Mouse (Mus musculus): Measurements from ENCODE around the gene Tpcn1.

Gene Tpcn1

GRCm38 (mm10) chr5:120588569-120589094 is at the start of gene Tpcn1, which contains the start of gene Iqcd:
Tpcn1 (minus strand) TSS chr5:120588673.
Iqcd (plus strand) TSS chr5:120589016.
- peak; percentile 99 for DNase-seq (ENCODE audit: low spot score in 2 of 2)

GRCm38 (mm10) chr5:120635633-120636032 is 47.2 kb upstream of the Tpcn1 start:
- no peak for DNase-seq (ENCODE audit: low spot score in 2 of 2)

DNA sequence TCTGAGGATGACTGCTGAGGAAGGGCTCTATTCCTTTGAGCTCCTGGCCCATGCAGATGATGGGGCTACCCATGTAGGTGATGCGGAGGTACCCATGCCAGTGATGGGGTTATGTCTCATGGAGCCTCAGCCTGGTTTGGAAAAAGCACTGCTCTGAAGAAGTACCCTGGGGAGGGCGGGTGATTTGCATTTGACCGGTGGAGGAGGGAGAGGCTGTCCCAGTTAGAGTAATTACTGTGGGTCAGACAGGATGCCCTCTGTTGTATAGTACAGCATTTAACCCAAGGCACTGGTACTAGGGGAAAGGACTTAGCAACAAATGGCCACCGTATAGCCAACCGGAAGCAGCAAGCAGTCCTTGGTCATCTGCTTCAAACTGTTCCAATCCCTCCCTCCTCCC is 46.4 kb upstream of the Tpcn1 start:
- no peak for DNase-seq (ENCODE audit: low spot score in 2 of 2)

DNA sequence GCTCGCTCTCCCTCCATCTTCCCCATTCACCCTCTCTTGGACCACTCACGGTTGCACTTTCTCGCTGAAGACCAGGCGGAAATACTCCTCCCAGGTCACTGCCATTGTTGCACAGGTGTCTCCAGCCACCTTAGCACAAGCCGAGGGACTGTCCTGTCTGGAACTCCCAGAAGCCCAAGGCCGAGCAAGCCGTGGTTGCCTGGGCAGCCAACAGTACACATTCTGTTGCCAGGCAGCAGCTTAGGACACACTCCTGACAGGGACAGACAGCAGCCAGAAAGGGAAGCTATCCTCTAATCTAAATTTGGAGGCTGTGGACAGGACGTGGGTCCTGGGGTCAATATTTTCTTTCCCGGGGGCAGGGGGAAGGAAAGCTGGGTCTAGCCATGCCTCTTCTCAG is 45.7 kb upstream of the Tpcn1 start, which contains the start of gene Cfap73:
Gene Cfap73, minus strand, starts transcription at position 105 of the 400 bp plus-strand sequence.
- no peak for DNase-seq (ENCODE audit: low spot score in 2 of 2)

DNA sequence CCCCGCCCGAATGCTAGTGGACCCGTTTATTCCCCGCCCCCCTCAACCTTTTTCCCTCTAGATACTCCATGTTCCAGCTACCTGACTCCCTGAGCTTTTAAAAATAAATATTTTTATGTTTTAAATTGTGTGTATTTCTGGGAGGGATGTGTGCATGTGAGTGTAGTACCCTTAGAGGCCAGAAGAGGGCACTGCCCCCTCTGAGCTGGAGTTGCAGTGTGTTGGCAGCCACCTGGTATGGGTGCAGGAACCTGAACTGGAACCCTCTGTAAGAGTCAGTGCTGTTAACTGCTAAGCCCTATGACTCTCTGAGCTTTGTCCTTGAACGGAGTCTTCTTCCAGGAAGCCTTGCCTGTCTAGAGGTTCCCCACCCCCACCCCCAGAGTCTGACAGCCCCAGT is 43.4 kb upstream of the Tpcn1 start:
- no peak for DNase-seq (ENCODE audit: low spot score in 2 of 2)

- no peak for DNase-seq (ENCODE audit: low spot score in 2 of 2)
Observed at GRCm38 (mm10) chr5:120631128-120631527, 42.7 kb upstream of the Tpcn1 start.

GRCm38 (mm10) chr5:120628624-120629023 is 40.2 kb upstream of the Tpcn1 start:
- no peak for DNase-seq (ENCODE audit: low spot score in 2 of 2)

DNA sequence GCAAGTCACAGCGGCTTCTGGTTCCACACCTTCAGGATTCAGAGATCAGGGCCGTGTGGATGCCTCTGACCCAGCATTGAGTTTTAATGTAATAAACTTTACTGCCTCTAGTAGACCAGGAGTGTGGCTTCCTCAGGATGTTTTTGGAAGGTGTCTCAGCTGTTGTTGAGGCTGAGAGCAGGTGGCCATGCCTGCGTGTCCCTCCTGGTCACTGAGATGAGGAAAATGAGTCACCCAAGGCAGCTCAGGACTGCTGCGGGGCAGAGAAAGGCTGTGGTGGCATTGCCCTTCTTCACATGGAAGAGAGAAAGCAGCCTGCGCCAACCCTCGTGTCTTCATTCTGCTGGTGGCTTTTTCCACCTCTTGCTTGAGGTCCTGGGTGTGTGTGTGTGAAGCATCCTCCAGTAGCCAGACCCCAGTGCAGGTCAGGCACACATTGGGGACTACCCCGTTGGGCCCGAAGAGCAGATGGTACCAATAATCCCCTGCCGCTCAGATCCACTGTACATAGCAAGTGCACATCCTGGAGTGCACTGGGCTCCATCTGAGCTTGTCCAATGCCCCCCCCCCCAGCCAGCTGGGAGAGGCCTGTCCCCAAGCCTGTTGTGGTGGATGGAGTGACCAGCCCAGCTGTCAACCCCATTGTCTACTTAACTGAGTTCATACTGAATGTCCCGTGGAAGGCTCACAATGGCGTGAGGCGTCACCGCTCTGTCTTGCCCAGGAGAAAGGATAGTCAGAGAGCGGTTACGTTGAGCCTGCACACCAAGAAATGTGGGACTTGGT is 39.2 kb upstream of the Tpcn1 start:
- DNase-seq (ENCODE audit: low spot score in 2 of 2) = no peak

DNA sequence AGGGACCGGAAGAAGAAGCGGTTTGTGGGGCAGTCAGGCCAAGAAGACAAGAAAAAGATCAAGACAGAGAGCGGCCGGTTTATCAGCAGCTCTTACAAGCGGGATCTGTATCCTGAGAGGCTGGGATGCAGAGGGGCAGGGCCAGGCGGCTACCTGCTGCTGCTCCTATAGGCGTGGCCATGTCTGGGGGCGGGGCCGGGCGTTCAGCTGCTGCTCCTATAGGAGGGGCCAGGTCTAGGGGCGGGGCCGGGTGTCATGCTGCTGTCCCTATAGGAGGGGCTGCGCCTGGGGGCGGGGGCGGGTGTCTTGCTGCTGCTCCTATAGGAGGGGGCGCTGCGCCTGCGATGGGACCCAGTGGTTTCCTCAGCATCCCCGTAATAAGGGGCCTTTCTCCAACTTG is 37.9 kb upstream of the Tpcn1 start:
- DNase-seq (ENCODE audit: low spot score in 2 of 2) = no peak

DNA sequence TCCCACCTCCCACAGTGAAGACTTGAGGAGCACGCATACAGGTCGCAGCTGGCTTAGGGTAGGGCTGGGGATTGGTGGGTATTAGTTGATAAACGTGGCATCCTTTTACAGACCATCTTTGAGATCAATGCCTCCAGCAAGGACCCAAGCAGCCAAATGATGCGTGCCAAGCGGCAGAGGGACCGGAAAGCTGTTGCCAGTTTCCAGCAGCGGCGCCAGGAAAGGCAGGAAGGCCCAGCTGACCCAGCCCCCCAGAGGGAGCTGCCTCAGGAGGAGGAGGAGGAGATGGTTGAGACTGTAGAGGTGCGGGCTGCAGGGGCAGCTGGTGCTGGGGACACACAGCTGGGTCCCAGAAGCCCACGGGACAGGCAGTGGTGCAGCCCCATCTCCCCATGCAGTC is 36.0 kb upstream of the Tpcn1 start:
- no peak for DNase-seq (ENCODE audit: low spot score in 2 of 2)

GRCm38 (mm10) chr5:120622198-120622851 is 33.9 kb upstream of the Tpcn1 start:
- DNase-seq (ENCODE audit: low spot score in 2 of 2) = no peak

- no peak for DNase-seq (ENCODE audit: low spot score in 2 of 2)
Observed at GRCm38 (mm10) chr5:120621846-120622197, 33.3 kb upstream of the Tpcn1 start.

DNA sequence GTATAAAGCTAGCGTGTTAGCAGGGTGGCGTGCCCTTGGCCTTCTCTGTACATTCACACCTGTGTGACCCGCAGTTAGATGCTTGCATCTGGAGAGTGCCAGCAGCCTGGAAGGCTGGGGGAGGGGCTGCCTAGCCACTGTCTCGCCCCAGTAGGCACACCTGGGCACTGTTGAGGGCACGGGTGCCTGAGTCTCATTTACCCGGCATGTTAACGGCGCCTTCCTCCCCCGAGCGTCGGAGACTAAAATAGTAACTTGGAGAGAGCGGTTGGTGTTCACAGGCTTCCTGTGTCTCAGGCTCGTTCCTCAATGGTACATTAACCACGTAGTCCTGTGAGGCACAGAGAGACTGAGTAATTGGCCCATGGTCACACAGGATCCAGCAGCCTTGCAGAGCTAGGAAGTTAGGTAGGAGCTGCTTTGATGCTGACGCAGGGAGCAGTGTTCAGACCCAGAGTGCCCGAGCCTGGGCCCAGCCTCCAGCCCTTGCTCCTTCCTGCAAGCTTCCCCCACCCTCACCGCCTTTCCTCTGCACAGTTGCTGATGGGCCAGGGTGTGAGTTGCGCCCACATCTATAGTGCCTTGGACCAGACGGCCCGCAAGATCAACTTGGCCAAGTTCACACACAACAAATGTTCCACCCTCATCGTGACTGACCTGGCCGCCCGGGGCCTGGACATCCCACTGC is 32.7 kb upstream of the Tpcn1 start:
- DNase-seq (ENCODE audit: low spot score in 2 of 2) = no peak

DNA sequence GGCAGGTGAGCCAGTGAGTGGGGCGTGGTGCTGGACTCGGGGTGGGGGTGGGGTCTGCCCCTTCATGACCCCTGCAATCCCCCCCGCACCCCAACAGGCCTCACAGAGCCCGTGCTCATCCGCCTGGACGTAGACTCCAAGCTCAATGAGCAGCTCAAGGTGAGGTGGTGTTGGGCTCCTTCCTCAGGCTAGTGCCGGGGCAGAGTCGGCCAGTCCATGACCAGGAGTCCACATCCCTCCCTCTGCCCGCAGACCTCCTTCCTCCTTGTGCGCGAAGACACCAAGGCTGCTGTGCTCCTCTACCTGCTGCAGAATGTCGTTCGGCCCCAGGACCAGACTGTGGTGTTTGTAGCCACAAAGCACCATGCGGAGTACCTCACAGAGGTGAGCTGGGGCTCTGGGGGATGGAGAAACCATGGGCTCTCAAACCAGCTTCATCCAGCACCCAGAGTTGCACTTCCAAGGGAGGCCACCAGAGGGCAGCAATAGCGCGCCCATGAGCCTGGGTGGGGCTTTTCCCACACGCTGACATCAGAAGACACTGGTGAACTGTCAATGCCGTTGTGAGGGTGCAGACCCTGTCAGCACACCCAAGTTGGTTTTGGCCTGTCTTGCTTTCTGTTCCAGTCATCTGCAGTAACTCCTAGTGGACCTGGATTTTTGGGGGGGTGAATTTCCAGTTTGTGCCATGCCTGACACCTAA is 32.1 kb upstream of the Tpcn1 start:
- peak; percentile 68 to 85 for DNase-seq (ENCODE audit: low spot score in 2 of 2)

- no peak for DNase-seq (ENCODE audit: low spot score in 2 of 2)
Observed at GRCm38 (mm10) chr5:120619201-120619600, 30.7 kb upstream of the Tpcn1 start.

DNA sequence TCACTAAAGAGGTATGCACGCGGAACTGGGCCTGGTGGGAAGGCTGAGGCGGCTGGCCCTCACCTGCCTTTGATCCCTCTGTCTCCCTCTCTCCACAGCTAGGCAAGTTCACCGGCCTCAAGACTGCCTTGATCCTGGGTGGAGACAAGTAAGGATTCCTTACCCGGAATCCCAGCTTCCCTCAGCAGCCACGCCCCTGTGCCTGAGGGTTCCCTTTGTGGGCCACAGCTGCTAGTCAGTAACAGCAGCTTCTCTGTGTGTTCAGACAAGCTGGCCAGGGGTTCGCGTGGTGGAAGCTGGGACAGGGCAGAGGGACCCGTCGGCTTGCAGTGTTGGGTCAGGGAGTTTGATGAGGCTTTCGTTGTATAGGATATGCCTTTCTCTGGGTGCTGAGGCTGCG is 30.3 kb upstream of the Tpcn1 start:
- DNase-seq (ENCODE audit: low spot score in 2 of 2) = no peak

DNA sequence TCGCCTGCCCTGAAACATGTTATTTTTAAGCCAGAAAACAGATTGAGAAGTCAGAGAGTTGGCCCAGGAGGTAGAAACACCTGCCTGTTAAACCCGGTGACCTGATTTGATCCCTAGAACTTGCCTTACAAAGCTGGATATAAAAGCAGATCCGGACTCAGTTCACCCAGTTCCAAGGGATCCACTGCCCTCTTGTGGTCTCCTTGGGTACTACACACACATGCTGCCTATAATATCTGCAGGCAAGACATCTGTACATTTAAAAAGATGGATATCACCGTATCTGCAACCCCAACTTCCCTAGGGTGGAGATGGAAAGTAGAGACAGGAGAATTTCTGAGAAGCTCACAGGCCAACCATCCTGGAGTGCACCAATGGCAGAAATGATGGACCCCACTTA is 27.4 kb upstream of the Tpcn1 start:
- no peak for DNase-seq (ENCODE audit: low spot score in 2 of 2)

- DNase-seq (ENCODE audit: low spot score in 2 of 2) = peak; percentile 100
Observed at GRCm38 (mm10) chr5:120612822-120613604, 24.5 kb upstream of the Tpcn1 start.

DNA sequence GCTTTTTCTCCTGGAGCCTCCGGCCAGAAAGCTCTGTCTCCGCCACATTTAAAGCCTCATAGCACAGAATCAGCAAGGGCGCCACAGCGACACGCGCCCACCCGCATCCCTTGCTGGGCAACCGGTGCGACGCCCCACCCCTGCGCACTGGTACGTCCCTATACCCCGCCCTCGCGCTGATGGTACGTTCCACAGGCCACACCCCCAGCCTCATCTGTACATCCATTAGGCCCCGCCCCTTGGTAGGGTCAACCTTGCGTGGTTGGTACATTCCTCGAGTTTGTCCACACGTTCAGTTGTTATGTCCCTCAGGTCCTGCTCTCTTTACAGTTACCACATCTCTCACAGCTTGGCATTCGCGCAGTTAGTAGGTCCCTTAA is 24.0 kb upstream of the Tpcn1 start, which contains the start of the genes Rita1 and Ddx54:
Gene Rita1, minus strand, starts transcription at position 148 of the 380 bp plus-strand sequence.
Gene Ddx54, plus strand, starts transcription at position 298 of the 380 bp plus-strand sequence.
- peak; percentile 94 to 96 for DNase-seq (ENCODE audit: low spot score in 2 of 2)

DNA sequence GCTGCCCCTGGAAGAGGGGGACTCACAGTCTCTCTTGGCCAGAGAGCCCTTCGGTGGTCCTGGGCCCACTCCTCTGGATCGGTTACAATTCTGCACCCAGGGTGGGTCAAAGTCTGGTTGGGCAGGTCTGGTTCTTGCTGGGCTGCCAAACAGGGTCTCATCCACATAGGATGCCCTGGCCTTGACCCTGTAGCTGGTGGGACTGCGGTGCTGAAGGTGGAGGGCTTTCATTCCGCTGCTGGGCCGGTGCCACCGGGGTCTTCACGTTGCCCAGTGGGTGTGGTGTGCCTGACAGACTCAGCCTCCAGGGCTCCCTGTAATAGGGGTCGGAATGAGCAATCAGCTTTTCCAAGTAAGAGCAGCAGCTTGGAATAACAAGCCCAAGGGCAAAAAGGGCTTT is 22.9 kb upstream of the Tpcn1 start:
- no peak for DNase-seq (ENCODE audit: low spot score in 2 of 2)

DNA sequence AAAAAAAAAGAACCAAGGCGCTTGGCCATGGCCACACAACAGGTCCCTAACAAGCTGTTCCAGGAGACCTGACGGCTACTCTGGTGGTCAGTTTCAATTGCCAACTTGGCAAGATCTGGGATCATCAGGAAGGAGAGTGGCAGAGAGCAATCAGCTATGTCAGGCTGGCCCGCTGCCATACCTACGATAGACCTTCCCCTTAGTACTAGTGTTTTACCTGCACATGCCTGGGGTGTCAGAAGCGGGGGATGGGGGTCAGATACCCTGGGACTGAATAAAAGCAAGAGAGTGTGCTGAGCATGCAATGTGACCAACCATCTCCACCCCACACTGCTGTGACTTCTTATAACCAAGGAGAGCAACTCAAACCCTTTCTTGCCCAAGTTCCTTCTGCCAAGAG is 22.4 kb upstream of the Tpcn1 start:
- DNase-seq (ENCODE audit: low spot score in 2 of 2) = no peak

Data from urinary bladder, postnatal 4 days (tissue).